Mouse (Mus musculus): ENCODE measurements at regions not wholly inside any gene's neighbourhood (a gene's known extent, or its start where the extent isn't known, plus 50 kb on each side); places are given as distances from the start of the nearest gene placed in this dataset.
"Not testable (repeated sequence)": the region's sequence is repeated elsewhere in the genome, so short reads cannot be mapped to it uniquely, and the experiment has no call there.

GRCm38 (mm10) chr17:81319605-81320004 lies 122.0 kb upstream of the Gm11096 start:
- TF ChIP-seq CTCF (conservative IDR thresholded peaks at IDR 0.05) = no peak
- H3K27ac ChIP-seq = 0 out of 2 replicates have a peak overlapping the region, but pooled peaks have one; percentile 23
- no peak overlapping the region for H3K4me3 ChIP-seq
- DNase-seq (ENCODE audit: low spot score in 2 of 2) = peak in 1 of 2 experiments; percentile 18

DNA sequence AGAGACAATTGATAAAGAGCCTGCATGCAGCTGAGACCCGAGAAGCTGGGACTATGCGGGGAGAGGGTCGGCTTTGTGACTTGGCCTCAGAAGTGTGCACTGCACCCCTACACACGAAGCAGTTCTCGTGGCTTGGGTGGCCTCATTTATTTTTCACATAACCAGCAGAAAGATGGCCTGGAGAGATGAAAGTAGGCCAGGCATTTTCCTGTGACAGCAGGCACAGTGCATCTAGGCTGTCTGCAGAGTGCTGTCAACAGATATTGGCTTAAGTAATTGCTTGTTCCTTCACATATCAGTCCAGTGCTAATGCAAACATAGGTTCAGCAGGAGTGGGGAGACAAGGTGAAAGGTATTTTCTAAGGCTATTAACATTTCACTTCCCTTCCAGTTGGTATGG lies 124.9 kb upstream of the Gm11096 start:
- Histone ChIP-seq H3K27ac (no peak overlapping the region), H3K4me3 (no peak overlapping the region)
- DNase-seq (ENCODE audit: low spot score in 2 of 2) = no peak
- no peak for TF ChIP-seq CTCF (conservative IDR thresholded peaks at IDR 0.05)

DNA sequence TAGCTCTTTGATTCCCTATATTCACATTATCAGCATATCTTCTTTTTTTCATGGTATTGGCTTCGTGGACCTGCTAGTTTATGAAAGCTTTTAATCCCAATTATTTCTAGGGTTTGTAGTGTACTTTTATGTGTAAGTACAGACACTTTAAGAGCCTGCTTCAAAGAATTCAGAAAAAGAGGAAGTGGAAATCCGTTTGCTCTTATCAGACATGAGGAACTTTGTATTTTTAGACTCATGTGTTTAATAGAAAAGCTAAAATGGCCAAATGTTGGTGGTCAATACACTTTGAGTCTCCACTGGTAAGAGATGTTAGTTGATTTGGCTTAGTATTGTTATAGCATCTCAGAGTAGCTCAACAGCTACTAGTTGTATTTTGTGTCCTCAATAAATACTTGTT lies 135.7 kb upstream of the Gm11096 start:
- no peak overlapping the region for H3K4me3 ChIP-seq
- H3K27ac ChIP-seq = no peak overlapping the region
- TF ChIP-seq CTCF (conservative IDR thresholded peaks at IDR 0.05) = no peak
- DNase-seq (ENCODE audit: low spot score in 2 of 2) = no peak

- no peak for DNase-seq (ENCODE audit: low spot score in 2 of 2)
- TF ChIP-seq CTCF (conservative IDR thresholded peaks at IDR 0.05) = no peak
- Histone ChIP-seq H3K4me3 (no peak overlapping the region), H3K27ac (no peak overlapping the region)
Observed at GRCm38 (mm10) chr17:81304574-81304973, 137.0 kb upstream of the Gm11096 start.

GRCm38 (mm10) chr17:81302490-81302889 lies 139.1 kb upstream of the Gm11096 start:
- DNase-seq (ENCODE audit: low spot score in 2 of 2) = no peak

GRCm38 (mm10) chr17:81291829-81292228 lies 149.7 kb upstream of the Gm11096 start:
- no peak for TF ChIP-seq CTCF (conservative IDR thresholded peaks at IDR 0.05)
- DNase-seq (ENCODE audit: low spot score in 2 of 2) = no peak
- H3K27ac ChIP-seq = no peak overlapping the region
- H3K4me3 ChIP-seq = no peak overlapping the region

More at GRCm38 (mm10) chr17:81302490-81302889, 139.1 kb upstream of the Gm11096 start:
- TF ChIP-seq CTCF (conservative IDR thresholded peaks at IDR 0.05) = no peak
- Histone ChIP-seq H3K4me3 (no peak overlapping the region), H3K27ac (no peak overlapping the region)

DNA sequence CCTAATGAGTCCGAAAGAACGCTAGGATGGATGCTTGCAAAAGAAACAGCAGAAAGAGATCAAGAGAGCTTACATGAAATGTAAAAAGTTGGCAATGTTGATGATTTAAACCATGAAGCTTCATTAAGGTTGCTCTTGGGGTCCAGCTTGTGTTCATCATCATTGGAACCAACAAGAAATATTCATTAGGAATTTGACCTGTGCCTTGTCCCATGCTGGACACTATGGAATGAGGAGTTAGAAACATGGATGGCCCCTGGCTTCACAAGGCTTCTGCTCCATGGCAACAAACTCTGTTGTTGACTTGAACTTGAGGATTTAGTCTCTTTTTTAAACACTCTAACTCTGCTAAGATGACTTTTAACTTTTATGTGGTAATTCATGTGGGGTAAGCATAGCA lies 159.0 kb upstream of the Gm11096 start:
- H3K27ac ChIP-seq = no peak overlapping the region
- no peak overlapping the region for H3K4me3 ChIP-seq
- no peak for DNase-seq (ENCODE audit: low spot score in 2 of 2)
- TF ChIP-seq CTCF (conservative IDR thresholded peaks at IDR 0.05) = no peak

DNA sequence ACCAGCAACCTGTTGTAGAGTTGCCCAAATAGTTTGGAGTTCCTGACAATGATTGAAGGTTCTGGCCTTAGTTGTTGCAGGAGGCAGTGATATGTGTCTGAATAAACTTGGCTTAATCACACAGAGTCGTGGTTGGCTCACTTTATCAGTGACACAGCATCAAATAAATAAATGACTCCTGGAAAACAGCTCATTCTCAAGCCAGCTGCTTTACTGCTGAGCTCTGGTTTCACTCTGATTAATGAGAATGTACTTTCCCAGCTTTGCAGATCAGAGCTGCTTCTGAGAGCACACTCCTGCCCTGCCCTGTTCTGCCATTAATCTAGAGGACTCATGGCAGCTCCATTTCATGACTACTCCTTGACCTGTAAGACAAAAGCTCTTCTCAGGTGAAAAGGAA lies 171.3 kb upstream of the Gm11096 start:
- Histone ChIP-seq H3K27ac (no peak overlapping the region), H3K4me3 (no peak overlapping the region)
- no peak for DNase-seq (ENCODE audit: low spot score in 2 of 2)
- TF ChIP-seq CTCF (conservative IDR thresholded peaks at IDR 0.05) = no peak

DNA sequence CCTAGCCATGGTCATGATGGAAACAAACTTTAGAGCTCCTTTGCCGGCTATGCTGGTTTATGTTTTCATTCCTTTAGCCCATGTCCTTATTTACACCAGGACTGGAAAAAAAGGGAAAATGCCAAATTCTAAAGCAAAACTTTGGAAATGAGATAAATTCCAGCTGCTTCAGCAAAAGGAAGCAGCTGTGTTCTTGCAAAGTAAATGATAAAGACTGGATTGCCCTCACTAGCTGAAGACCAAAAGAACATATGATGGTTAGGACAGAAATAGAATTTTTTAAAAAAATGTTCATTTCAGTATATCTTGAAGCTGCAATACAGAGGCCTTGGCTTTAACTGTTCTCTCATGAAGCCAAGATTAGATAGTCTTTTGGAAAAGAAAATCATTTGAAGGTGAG lies 179.6 kb upstream of the Gm11096 start:
- DNase-seq (ENCODE audit: low spot score in 2 of 2) = no peak
- no peak for TF ChIP-seq CTCF (conservative IDR thresholded peaks at IDR 0.05)
- no peak overlapping the region for H3K4me3 ChIP-seq
- H3K27ac ChIP-seq = no peak overlapping the region

- TF ChIP-seq CTCF (conservative IDR thresholded peaks at IDR 0.05) = no peak
- peak overlapping the region; percentile 19; the same call in 1 of the 2 replicates for H3K27ac ChIP-seq
- no peak overlapping the region for H3K4me3 ChIP-seq
- DNase-seq (ENCODE audit: low spot score in 2 of 2) = peak in 1 of 2 experiments; percentile 25
Observed at GRCm38 (mm10) chr17:81260036-81260435, 181.5 kb upstream of the Gm11096 start.

DNA sequence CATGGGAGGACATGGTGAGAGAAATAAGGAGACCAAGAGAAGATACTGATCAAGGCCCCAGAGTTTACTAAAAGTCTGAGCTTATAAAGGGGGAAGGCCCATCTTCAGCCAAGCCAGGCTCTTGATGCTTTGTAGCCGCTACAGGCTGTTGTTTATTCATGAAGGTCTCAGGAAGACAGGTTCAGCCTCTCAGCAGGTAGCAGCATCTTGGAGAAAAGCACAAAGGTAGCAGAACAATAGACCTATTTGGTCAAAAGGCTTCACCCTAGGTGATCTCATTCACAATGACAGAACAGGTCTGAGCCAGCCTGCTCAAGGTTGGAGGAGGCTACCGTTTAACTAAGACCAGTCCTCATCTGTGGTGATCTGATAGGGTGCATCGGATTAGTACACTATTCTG lies 185.5 kb upstream of the Gm11096 start:
- no peak for TF ChIP-seq CTCF (conservative IDR thresholded peaks at IDR 0.05)
- Histone ChIP-seq H3K4me3 (no peak overlapping the region), H3K27ac (no peak overlapping the region)
- no peak for DNase-seq (ENCODE audit: low spot score in 2 of 2)

DNA sequence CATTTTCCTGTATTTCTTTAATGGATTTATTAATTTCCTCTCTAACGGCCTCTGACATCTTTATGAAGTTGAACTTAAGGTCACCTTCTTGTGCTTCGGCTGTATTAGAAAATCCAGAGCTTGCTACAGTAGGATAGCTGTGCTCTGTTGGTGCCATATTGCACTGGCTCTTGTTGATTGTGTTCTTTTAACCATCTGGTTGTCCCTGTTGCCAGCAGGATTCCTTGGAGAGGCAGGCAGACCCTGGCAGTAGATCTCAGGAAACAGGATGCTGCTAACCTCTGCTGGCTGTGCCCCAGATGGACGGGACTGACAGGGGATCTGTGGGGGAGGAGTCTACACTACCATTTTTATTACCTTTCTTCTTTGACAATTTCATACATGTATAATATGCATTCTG lies 185.9 kb upstream of the Thumpd2 start:
- peak; percentile 41 to 49 for DNase-seq (ENCODE audit: low spot score in 2 of 2)
- TF ChIP-seq CTCF (conservative IDR thresholded peaks at IDR 0.05) = no peak
- peak overlapping the region; percentile 9; the same call in 1 of the 2 replicates for H3K27ac ChIP-seq

DNA sequence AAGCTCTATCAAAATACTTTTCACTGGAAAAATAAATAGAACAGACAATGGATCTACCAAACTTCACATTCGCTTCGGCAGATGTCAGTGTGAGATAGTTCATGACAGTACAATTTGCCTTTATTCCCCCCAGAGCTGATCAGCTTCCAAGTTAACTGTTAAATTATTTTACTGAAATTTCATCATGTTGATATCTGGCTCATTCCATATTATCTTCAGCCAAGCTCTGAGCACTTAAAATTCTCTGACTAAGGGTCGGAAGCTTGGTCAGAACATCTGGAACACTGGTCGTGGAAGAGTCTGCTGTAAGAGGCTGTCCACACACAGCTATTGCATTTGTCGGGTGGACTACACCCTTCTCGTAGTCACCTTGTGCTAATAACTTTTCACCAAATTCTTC lies 181.3 kb upstream of the Thumpd2 start:
- Histone ChIP-seq H3K4me3 (no peak overlapping the region), H3K27ac (no peak overlapping the region)
- no peak for DNase-seq (ENCODE audit: low spot score in 2 of 2)
- TF ChIP-seq CTCF (conservative IDR thresholded peaks at IDR 0.05) = peak; percentile 23

More for the DNA sequence above, 185.9 kb upstream of the Thumpd2 start:
- no peak overlapping the region for H3K4me3 ChIP-seq

DNA sequence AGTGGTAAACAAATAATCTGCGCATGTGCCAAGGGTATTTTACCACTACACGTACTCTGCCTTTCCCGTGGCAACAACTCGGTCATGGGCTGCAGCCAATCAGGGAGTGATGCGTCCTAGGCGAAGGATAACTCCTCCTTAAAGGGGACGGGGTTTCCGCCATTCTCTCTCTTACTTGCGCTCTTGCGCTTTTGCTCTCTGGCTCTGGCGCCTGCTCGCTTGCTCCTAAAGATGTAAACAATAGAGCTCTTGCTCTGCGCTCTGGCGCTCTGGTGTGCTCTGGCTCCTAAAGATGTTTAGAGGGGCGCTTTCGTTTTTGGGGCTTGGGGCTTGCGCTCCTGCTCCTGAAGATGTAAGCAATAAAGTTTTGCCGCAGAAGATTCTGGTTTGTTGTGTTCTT lies 166.9 kb upstream of the Thumpd2 start:
- DNase-seq (ENCODE audit: low spot score in 2 of 2); H3K4me3 ChIP-seq; H3K27ac ChIP-seq: not testable (repeated sequence)

DNA sequence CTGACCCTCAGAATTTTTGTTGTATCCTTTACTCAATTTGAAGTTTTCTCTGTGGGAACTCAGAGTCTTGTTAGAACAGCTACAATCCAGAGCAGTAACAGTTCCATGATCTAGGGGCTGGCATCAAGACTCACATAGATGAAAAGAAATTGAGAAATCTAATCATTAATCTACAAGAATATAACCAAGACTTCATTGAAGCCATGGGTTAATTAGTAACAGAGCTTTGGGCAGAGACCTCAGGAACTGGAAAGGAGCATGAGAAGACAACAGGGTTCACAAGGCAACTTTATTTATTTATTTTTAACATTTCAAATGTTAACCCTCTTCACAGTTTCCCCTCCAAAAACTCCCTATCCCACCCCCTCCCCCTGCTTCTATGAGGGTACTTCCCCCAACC lies 160.4 kb upstream of the Thumpd2 start:
- DNase-seq (ENCODE audit: low spot score in 2 of 2) = no peak
- Histone ChIP-seq H3K27ac (no peak overlapping the region), H3K4me3 (no peak overlapping the region)
- no peak for TF ChIP-seq CTCF (conservative IDR thresholded peaks at IDR 0.05)

All from layer of hippocampus, adult 2 months (tissue).